Mouse (Mus musculus) layer of hippocampus, adult 18-20 months (tissue): ENCODE data around the gene Syne1. TPM values are rescaled to one million over a fixed set of nuclear protein-coding genes. Genes with fewer than 3 reads are reported as not detected.

Experiments used
- DNase-seq, 2 experiments: peaks; one replicate each; pipeline ENCODE4 v3.0.0; 2022; ENCODE audit warnings: low spot score in 2 of 2
- total RNA-seq, 2 experiments: library from RNA; stranded (reverse); gene quantifications; 2 replicates each; pipeline ENCODE4 v1.2.3; 2021

The Syne1 gene
- total RNA-seq, 2 experiments from 2014 or later = 296 to 313 TPM

GRCm38 (mm10) chr10:5522276-5522675, 29.0 kb downstream of the Syne1 start:
- no peak for DNase-seq

- DNase-seq = no peak
These were observed 30.6 kb downstream of the Syne1 start for GRCm38 (mm10) chr10:5520695-5521094.

GRCm38 (mm10) chr10:5515330-5515729, 36.0 kb downstream of the Syne1 start:
- no peak for DNase-seq

- DNase-seq = no peak
These were observed 37.1 kb downstream of the Syne1 start for GRCm38 (mm10) chr10:5514134-5514533.

GRCm38 (mm10) chr10:5512285-5512684, 39.0 kb downstream of the Syne1 start:
- no peak for DNase-seq

- DNase-seq = no peak
These were observed 39.9 kb downstream of the Syne1 start for GRCm38 (mm10) chr10:5511403-5511802.

GRCm38 (mm10) chr10:5507478-5507877, 43.8 kb downstream of the Syne1 start:
- no peak for DNase-seq

GRCm38 (mm10) chr10:5504761-5505160, 46.5 kb downstream of the Syne1 start:
- DNase-seq = no peak

GRCm38 (mm10) chr10:5503909-5504308, 47.4 kb downstream of the Syne1 start:
- DNase-seq = no peak

GRCm38 (mm10) chr10:5499684-5500369, 51.5 kb downstream of the Syne1 start:
- DNase-seq = peak in 1 of 2 experiments; percentile 42

GRCm38 (mm10) chr10:5497859-5498258, 53.4 kb downstream of the Syne1 start:
- no peak for DNase-seq

GRCm38 (mm10) chr10:5491050-5491449, 60.2 kb downstream of the Syne1 start:
- DNase-seq = no peak

GRCm38 (mm10) chr10:5490029-5490428, 61.3 kb downstream of the Syne1 start:
- peak in 1 of 2 experiments; percentile 30 for DNase-seq

GRCm38 (mm10) chr10:5488097-5488496, 63.2 kb downstream of the Syne1 start:
- no peak for DNase-seq

GRCm38 (mm10) chr10:5480552-5481550, 70.4 kb downstream of the Syne1 start:
- DNase-seq = no peak

- DNase-seq = peak in 1 of 2 experiments; percentile 77
These were observed 71.2 kb downstream of the Syne1 start for GRCm38 (mm10) chr10:5480097-5480496.

- peak; percentile 9 to 38 for DNase-seq
These were observed 82.6 kb downstream of the Syne1 start for GRCm38 (mm10) chr10:5468638-5469037.

- DNase-seq = no peak
These were observed 97.5 kb downstream of the Syne1 start for GRCm38 (mm10) chr10:5453830-5454229.

GRCm38 (mm10) chr10:5449944-5450343, 101.3 kb downstream of the Syne1 start:
- no peak for DNase-seq

GRCm38 (mm10) chr10:5447950-5448716, 103.1 kb downstream of the Syne1 start:
- DNase-seq = no peak

GRCm38 (mm10) chr10:5445313-5445712, 106.0 kb downstream of the Syne1 start:
- DNase-seq = no peak
